Mouse (Mus musculus) heart, adult 2 months (tissue): ENCODE results near the gene Tlr12. TPM values are rescaled to one million over a fixed set of nuclear protein-coding genes. Genes with fewer than 3 reads are reported as not detected.
"Not testable (repeated sequence)": the region's sequence is repeated elsewhere in the genome, so short reads cannot be mapped to it uniquely, and the experiment has no call there.

Experiments used
- DNase-seq, 2 experiments: peaks; one replicate each; pipeline ENCODE4 v3.0.0; 2021
- H3K27ac ChIP-seq: fragments of 200-600 bp; 2 replicates; pipeline ENCODE4 v1.8.1; 2022
- H3K27me3 ChIP-seq: fragments of 200-500 bp; 2 replicates; pipeline ENCODE4 v1.6.1; 2012; ENCODE audit warnings: mild to moderate bottlenecking, low read length, inconsistent platforms, mixed read lengths; ENCODE audit not compliant: control insufficient read depth, insufficient read depth
- H3K36me3 ChIP-seq: fragments of 200-500 bp; 2 replicates; pipeline ENCODE4 v1.6.1; 2012; ENCODE audit warnings: low read length, inconsistent platforms; ENCODE audit not compliant: control insufficient read depth, insufficient read depth
- H3K4me1 ChIP-seq: fragments of 200-500 bp; 2 replicates; pipeline ENCODE4 v1.6.1; 2011; ENCODE audit warnings: low read length; ENCODE audit not compliant: control insufficient read depth, insufficient read depth
- H3K4me3 ChIP-seq: fragments of 200-600 bp; 2 replicates; pipeline ENCODE4 v1.8.1; 2022
- H3K79me2 ChIP-seq: fragments of 200-500 bp; replicated peaks from 2 replicates; pipeline ENCODE4 v1.6.1; 2012; ENCODE audit warnings: mild to moderate bottlenecking, inconsistent platforms, low read length, moderate library complexity, mixed read lengths; ENCODE audit not compliant: control insufficient read depth, insufficient read depth
- H3K9ac ChIP-seq: fragments of 200-500 bp; 2 replicates; pipeline ENCODE4 v1.6.1; 2012; ENCODE audit warnings: low read depth, mild to moderate bottlenecking, control low read depth, inconsistent platforms, low read length, mixed read lengths
- CTCF ChIP-seq: fragments of 200-600 bp; IDR thresholded peaks from 2 replicates; pipeline ENCODE4 v1.8.1; 2022; ENCODE audit warnings: antibody characterized with exemption, mild to moderate bottlenecking, moderate library complexity
- EP300 ChIP-seq: fragments of 200-500 bp; IDR thresholded peaks from 2 replicates; pipeline ENCODE4 v1.6.1; 2011; ENCODE audit warnings: low read depth, low read length, control low read depth; ENCODE audit not compliant: insufficient read depth
- POLR2A ChIP-seq: fragments of 200-500 bp; IDR thresholded peaks from 2 replicates; pipeline ENCODE4 v1.6.1; 2011; ENCODE audit warnings: mild to moderate bottlenecking, low read depth, low read length, control low read depth; ENCODE audit not compliant: insufficient read depth
- WGBS: fragments of 180-500 bp; shearing (Covaris S2); methylation state at CpG from one replicate; pipeline ENCODE4 v1.1.7; 2018; 5-methylcytosine and 5-hydroxymethylcytosine counted together
- intact Hi-C: fragments of 180-260 bp; cut with DNase I; formaldehyde crosslinking; loops from one replicate; pipeline ENCODE4 v1.15.1; 2025
- polyA plus RNA-seq: library from polyadenylated mRNA; depleted of rRNA; stranded (reverse); fragments of >200 nt; gene quantifications from 2 replicates; pipeline ENCODE4 v1.2.3, GENCODE M21; 2012
- total RNA-seq, 2 experiments: library from RNA; stranded (reverse); gene quantifications; 2 replicates each; pipeline ENCODE4 v1.2.3; 2021

The Tlr12 gene
- total and polyA plus RNA-seq, 3 experiments = 0.09 to 0.21 (median 0.10) TPM

DNA sequence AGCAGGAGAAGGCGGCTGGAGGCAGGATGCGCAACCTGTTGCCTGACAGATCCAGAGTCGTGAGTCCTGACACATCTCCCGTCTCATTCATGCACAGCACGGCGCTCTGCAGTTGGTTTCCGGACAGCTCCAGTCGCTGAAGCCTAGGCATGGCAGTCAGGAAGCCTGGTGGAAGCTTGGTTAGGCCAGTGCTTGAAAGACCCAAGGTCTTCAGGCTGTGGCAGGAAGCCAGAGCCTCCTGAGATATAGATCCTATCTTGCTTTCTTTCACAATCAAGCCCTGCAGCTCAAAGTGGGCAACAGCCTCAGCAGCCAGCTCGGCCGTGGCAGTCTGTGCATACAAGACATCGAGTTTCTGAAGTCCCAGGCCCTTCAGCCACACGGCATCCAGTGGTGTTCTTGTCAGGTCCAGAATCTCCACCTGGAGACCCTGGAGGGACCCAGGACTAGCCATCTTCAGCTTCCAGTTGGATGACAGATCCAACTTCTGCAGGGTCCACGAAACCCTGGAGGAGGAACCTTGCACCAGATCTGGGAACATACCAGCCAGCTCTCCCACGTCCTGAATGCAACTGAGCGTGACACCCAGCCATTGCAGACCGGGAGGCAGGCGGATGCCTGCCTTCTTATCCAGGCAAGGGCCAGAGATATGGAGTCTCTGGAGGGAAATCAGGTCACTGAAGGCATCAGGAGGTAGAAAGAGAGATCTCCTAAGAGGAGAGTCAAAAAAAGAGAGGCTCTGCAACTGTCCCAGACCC is 877 bp downstream of the Tlr12 start:
- TF ChIP-seq EP300 = no peak
- TF ChIP-seq CTCF = no peak
- no peak for TF ChIP-seq POLR2A
- H3K27me3 ChIP-seq = peaks cover 2% of the 10 kb centered on the region; the same call in 1 of the 2 replicates
- H3K79me2 ChIP-seq = no peaks in the 10 kb centered on the region
- H3K4me3 ChIP-seq = no peak overlapping the region
- intact Hi-C loops = loop anchor here (5.0 to 10.0 kb wide), 3 partner anchors 85 to 240 kb away; no protein-coding TSS in a partner anchor
- DNase-seq = no peak
- no peak overlapping the region for H3K27ac ChIP-seq
- no peaks in the 10 kb centered on the region for H3K36me3 ChIP-seq
- WGBS = 34% methylated on average over 17 of the region's 17 CpGs
- no peak overlapping the region for H3K9ac ChIP-seq
- H3K4me1 ChIP-seq = no peaks in the 10 kb centered on the region

DNA sequence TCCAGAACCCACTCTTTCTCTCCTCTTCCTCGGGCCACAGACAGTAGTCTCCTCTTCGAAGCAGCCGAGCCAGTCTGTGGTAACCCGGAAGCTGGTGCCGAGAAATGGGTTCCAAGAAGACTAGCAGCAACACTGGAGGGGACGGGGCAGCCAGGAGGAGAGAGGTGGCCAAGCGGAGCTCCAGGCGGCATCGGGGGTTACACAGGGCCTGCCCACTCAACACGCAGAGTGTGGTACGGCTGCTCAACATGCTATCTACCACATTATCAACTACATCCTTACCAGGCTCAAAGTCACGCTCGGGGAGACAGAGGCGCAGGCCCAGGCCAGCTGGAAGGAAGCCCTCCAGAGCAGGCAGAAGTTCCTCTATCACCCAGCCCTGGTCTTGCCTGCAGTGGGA is 2.7 kb downstream of the Tlr12 start:
- Histone ChIP-seq H3K4me3 (no peak overlapping the region), H3K4me1 (no peaks in the 10 kb centered on the region), H3K36me3 (no peaks in the 10 kb centered on the region), H3K27me3 (peaks cover 2% of the 10 kb centered on the region; the same call in 1 of the 2 replicates), H3K27ac (no peak overlapping the region), H3K9ac (no peak overlapping the region), H3K79me2 (no peaks in the 10 kb centered on the region)
- intact Hi-C loops = loop anchor here (5.0 to 10.0 kb wide), 3 partner anchors 87 to 242 kb away; no protein-coding TSS in a partner anchor
- TF ChIP-seq CTCF (no peak), POLR2A (no peak), EP300 (no peak)
- no peak for DNase-seq
- WGBS = 91% methylated on average over 14 of the region's 14 CpGs

DNA sequence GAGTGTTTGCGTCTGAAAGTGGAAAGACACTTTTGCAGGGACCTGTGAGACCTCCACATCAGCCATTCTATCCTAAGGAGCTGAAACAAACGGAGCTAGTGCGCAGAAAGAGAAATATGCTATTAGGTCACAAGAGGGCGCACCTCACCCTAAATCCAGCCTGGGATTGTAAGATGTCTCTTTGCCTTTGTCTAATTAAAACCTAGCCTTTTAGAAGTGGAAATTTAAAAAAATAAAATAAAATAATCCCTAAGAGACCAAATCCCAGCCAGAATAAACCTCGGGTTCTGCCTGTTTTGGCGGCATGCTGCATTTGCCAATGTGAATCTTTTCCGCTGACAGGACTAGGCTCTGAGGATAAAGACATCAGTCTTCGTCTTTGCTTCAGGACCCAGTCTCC is 5.1 kb downstream of the Tlr12 start:
- peak in 1 of 2 experiments; percentile 21 for DNase-seq
- H3K27ac ChIP-seq = no peak overlapping the region
- no peak for TF ChIP-seq POLR2A
- no peak for TF ChIP-seq EP300
- TF ChIP-seq CTCF = peak; percentile 83
- H3K4me3 ChIP-seq = no peak overlapping the region
- no peaks in the 10 kb centered on the region for H3K4me1 ChIP-seq
- H3K27me3 ChIP-seq = peaks cover under 1% of the 10 kb centered on the region; the same call in 1 of the 2 replicates
- intact Hi-C loops = loop anchor here (10.0 kb wide), 1 partner anchor 161 kb away; no protein-coding TSS in a partner anchor
- 17% methylated on average over 8 of the region's 8 CpGs for WGBS
- no peaks in the 10 kb centered on the region for H3K36me3 ChIP-seq
- no peaks in the 10 kb centered on the region for H3K79me2 ChIP-seq
- no peak overlapping the region for H3K9ac ChIP-seq

DNA sequence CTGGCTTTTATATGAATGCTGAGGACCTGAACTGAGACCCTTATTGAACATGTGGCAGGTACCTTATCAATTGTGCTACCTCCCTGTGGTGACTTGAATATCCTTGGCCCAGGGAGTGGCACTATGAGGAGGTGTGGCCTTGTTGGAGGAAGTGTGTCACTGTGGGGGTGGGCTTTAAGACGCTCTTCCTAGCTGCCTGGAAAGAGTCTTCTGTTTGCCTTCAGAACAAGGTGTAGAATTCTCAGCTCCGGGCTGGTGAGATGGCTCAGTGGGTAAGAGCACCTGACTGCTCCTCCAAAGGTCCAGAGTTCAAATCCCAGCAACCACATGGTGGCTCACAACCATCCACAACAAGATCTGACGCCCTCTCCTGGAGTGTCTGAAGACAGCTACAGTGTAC is 6.7 kb downstream of the Tlr12 start:
- not testable (repeated sequence) for H3K27me3 ChIP-seq, H3K36me3 ChIP-seq, H3K79me2 ChIP-seq, H3K27ac ChIP-seq, H3K9ac ChIP-seq, DNase-seq, H3K4me1 ChIP-seq, H3K4me3 ChIP-seq
- WGBS = 74% methylated on average over 3 of the region's 3 CpGs
- intact Hi-C loops = loop anchor here (10.0 kb wide), 1 partner anchor 163 kb away; no protein-coding TSS in a partner anchor

DNA sequence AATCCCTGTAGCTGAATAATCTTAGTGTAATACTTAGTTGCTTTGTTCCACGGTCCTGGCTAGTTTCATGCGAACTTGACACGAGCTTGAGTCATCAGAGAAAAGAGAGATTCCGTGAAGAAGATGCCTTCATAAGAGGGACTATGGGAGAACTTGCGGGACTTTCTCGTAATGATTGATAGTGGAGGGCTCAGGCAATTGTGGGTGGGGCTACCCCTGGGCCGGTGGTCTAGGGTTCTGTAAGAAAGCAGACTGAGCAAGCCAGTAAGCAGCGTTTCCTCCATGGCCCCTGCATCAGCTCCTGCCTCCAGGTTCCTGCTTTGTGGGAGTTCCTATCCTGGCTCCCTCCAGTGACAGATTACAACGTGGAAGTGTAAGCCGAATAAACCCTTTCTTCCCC is 7.7 kb downstream of the Tlr12 start:
- Histone ChIP-seq H3K27me3 (no peaks in the 10 kb centered on the region), H3K4me1 (no peaks in the 10 kb centered on the region), H3K27ac (peak overlapping the region; percentile 54), H3K4me3 (peak overlapping the region; percentile 59), H3K36me3 (no peaks in the 10 kb centered on the region), H3K79me2 (no peaks in the 10 kb centered on the region), H3K9ac (no peak overlapping the region)
- 27% methylated on average over 10 of the region's 10 CpGs for WGBS
- no peak for TF ChIP-seq EP300
- no peak for TF ChIP-seq POLR2A
- TF ChIP-seq CTCF = no peak
- intact Hi-C loops = loop anchor here (10.0 kb wide), 1 partner anchor 164 kb away; no protein-coding TSS in a partner anchor
- no peak for DNase-seq

DNA sequence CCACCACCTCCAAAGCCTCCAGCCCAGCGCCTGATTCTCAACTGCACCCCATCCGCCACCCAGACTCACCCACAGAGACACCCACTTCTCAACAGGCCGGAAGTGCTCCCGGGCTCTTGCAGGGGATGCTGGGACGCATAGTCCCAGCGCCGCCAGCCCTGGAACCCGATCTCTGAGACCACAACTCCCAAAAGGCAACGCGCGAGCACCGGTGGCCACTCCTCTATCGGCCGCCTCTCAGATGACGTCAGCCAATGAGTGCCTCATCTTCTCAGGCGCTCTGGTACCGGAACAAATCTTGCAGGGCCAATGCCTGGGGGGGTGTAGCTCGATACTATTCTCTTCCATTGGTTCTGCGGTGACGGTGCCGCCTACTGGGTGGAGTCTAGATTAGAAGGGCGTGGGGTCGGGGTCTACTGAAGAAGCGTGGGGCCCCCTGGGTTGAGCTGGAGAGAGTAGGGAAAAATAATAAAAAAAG is 8.5 kb downstream of the Tlr12 start, which contains the start of gene Zscan20:
Gene Zscan20 (minus strand): TSS at position 174 of the 478 bp plus-strand sequence.
- WGBS = 1% methylated on average over 24 of the region's 24 CpGs
- no peaks in the 10 kb centered on the region for H3K79me2 ChIP-seq
- peak; percentile 91 to 97 for DNase-seq
- H3K9ac ChIP-seq = peak within 1 kb of the TSS; percentile 58
- H3K4me3 ChIP-seq = peak within 1 kb of the TSS; percentile 59
- H3K4me1 ChIP-seq = no peaks in the 10 kb centered on the region
- intact Hi-C loops = loop anchor here (10.0 kb wide), 1 partner anchor 165 kb away; no protein-coding TSS in a partner anchor
- no peaks in the 10 kb centered on the region for H3K36me3 ChIP-seq
- no peaks in the 10 kb centered on the region for H3K27me3 ChIP-seq
- H3K27ac ChIP-seq = peak within 1 kb of the TSS; percentile 54
- TF ChIP-seq EP300 = no peak
- TF ChIP-seq POLR2A = peak; percentile 54
- peak; percentile 35 for TF ChIP-seq CTCF
